Mouse (Mus musculus): ENCODE measurements around the gene 1110065P20Rik. TPM values are rescaled to one million over a fixed set of nuclear protein-coding genes. Genes with fewer than 3 reads are reported as not detected.

The 1110065P20Rik gene
- polyA plus RNA-seq, 1 experiment from 2014 or later, result 62.7 TPM

DNA sequence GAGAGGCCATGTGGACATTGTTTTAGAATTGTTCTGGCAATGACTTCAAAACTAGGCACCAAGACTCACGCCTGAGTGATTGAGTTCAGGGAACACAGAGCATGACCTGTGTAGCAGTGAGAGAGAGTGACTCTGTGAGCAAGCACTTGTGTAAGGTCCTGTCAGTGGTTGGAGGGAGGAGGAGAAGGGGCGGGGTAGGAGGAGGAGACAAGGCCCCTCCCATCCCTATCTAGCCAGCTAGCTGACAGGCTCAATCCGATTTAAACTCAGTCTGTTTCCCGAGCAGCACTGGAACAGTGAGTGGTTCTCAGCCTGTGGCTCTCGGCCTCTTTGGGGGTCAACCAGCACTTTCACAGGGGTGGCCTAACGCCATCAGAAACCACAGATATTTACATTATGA, 33.2 kb downstream of the 1110065P20Rik start:
- H3K4me2 ChIP-seq, result no peak overlapping the region
- TF ChIP-seq CTCF (IDR thresholded peaks at IDR 0.05; ENCODE audit: low read depth), result no peak
- no peak overlapping the region for H3K27ac ChIP-seq (ENCODE audit: low read depth)
- DNase-seq, result peak; percentile 42
- H3K9me3 ChIP-seq (ENCODE audit: low read depth, low read length), result no peaks in the 10 kb centered on the region
- H3K36me3 ChIP-seq (ENCODE audit: insufficient read depth), result peaks cover 28% of the 10 kb centered on the region
- H3K9ac ChIP-seq, result no peak overlapping the region
- no peaks in the 10 kb centered on the region for H3K27me3 ChIP-seq (ENCODE audit: insufficient read depth, low read length)
- no peak overlapping the region for H3K4me3 ChIP-seq (ENCODE audit: low read depth, low read length)
- H3K4me1 ChIP-seq (ENCODE audit: insufficient read depth), result no peaks in the 10 kb centered on the region
- peak; percentile 80 for ATAC-seq (ENCODE audit: insufficient read depth)
- WGBS, result 13% methylated on average over 6 of the region's 6 CpGs

DNA sequence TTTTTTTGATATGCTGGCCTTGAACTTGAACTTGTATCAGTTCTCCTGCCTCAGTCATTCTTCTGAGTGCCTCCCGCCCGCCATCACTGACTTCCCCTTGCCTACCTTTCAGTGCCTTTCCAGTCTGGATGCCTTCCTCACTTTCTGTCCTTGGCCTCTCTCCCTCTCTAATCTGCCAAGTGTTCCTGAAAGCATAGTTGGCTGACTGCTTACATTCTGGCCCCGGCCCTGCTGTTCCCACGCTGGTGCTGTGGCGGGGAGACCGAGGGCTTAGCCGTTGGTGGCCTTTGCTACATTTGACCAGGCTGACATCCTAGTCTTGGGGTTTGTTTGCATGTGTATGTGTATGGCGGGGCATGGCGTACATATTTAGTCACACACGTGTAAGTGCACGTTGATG, 35.1 kb downstream of the 1110065P20Rik start:
- Histone ChIP-seq H3K27me3 (ENCODE audit: insufficient read depth, low read length) (no peaks in the 10 kb centered on the region), H3K9ac (no peak overlapping the region), H3K4me1 (ENCODE audit: insufficient read depth) (no peaks in the 10 kb centered on the region), H3K4me3 (ENCODE audit: low read depth, low read length) (no peak overlapping the region), H3K36me3 (ENCODE audit: insufficient read depth) (peaks cover 17% of the 10 kb centered on the region), H3K9me3 (ENCODE audit: low read depth, low read length) (no peaks in the 10 kb centered on the region), H3K27ac (ENCODE audit: low read depth) (no peak overlapping the region), H3K4me2 (no peak overlapping the region)
- DNase-seq (no peak), ATAC-seq (ENCODE audit: insufficient read depth) (no peak)
- 89% methylated on average over 11 of the region's 11 CpGs for WGBS
- no peak for TF ChIP-seq CTCF (IDR thresholded peaks at IDR 0.05; ENCODE audit: low read depth)

DNA sequence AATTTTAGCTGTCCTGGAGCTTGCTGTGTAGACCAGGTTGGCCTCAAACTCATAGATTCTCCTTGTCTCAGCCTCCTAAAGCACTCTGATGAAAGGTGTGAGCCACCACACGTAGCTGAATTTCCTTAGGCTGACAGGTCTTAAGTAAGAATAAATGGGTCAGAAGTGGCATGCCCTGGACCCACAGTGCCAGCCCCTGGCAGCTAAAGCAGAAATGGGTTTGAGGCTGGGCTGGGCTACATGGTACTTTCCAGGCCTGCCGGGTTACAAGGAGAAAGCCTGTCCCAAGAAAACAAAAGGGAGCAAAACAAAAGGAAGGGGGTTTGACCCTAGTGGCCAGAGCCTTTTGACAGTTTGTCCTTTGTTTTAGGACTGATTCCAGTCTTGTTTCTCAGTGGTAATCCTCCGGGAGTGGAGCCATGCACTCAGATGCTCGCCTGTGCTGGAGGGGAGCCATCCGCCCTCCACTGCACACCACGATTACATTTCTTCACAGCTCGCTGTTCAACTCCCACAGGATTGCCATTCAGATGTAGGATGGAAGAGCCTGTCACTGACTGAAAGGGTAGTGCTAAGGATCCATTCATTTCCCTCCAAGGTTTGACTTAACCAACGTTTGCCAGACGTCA, 39.5 kb downstream of the 1110065P20Rik start:
- Histone ChIP-seq H3K9me3 (ENCODE audit: low read depth, low read length) (no peaks in the 10 kb centered on the region), H3K36me3 (ENCODE audit: insufficient read depth) (peaks cover 15% of the 10 kb centered on the region), H3K27ac (ENCODE audit: low read depth) (no peak overlapping the region), H3K4me3 (ENCODE audit: low read depth, low read length) (no peak overlapping the region), H3K9ac (no peak overlapping the region; the same call in 1 of the 2 replicates), H3K4me1 (ENCODE audit: insufficient read depth) (no peaks in the 10 kb centered on the region), H3K27me3 (ENCODE audit: insufficient read depth, low read length) (no peaks in the 10 kb centered on the region), H3K4me2 (no peak overlapping the region)
- no peak for DNase-seq
- no peak for TF ChIP-seq CTCF (IDR thresholded peaks at IDR 0.05; ENCODE audit: low read depth)
- 73% methylated on average over 9 of the region's 9 CpGs for WGBS
- ATAC-seq (ENCODE audit: insufficient read depth), result no peak

DNA sequence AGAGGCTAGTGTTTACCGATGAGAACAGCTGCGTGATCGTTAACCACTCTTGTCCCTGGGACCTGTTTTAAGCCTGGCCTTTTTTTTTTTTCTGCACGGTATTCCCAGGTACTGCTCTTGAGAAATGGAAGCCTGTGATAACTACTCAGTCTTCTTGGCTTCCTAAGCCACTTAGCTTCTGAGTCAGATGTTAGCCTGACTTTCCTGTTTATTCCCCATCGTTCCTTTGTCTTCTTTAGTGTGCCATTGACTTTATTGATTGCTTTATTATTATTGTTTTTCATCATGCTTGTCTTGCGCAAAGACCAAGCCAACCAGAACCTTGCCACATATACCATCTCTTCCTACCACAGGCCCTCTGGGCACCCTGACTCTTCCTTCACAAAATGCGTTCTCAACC, 40.9 kb downstream of the 1110065P20Rik start:
- DNase-seq (no peak), ATAC-seq (ENCODE audit: insufficient read depth) (no peak)
- H3K4me2 ChIP-seq, result no peak overlapping the region
- no peaks in the 10 kb centered on the region for H3K4me1 ChIP-seq (ENCODE audit: insufficient read depth)
- no peak overlapping the region for H3K4me3 ChIP-seq (ENCODE audit: low read depth, low read length)
- H3K9me3 ChIP-seq (ENCODE audit: low read depth, low read length), result no peaks in the 10 kb centered on the region
- 85% methylated on average over 7 of the region's 7 CpGs for WGBS
- TF ChIP-seq CTCF (IDR thresholded peaks at IDR 0.05; ENCODE audit: low read depth), result no peak
- H3K9ac ChIP-seq, result no peak overlapping the region
- H3K27ac ChIP-seq (ENCODE audit: low read depth), result no peak overlapping the region
- H3K27me3 ChIP-seq (ENCODE audit: insufficient read depth, low read length), result no peaks in the 10 kb centered on the region
- peaks cover 26% of the 10 kb centered on the region for H3K36me3 ChIP-seq (ENCODE audit: insufficient read depth)

DNA sequence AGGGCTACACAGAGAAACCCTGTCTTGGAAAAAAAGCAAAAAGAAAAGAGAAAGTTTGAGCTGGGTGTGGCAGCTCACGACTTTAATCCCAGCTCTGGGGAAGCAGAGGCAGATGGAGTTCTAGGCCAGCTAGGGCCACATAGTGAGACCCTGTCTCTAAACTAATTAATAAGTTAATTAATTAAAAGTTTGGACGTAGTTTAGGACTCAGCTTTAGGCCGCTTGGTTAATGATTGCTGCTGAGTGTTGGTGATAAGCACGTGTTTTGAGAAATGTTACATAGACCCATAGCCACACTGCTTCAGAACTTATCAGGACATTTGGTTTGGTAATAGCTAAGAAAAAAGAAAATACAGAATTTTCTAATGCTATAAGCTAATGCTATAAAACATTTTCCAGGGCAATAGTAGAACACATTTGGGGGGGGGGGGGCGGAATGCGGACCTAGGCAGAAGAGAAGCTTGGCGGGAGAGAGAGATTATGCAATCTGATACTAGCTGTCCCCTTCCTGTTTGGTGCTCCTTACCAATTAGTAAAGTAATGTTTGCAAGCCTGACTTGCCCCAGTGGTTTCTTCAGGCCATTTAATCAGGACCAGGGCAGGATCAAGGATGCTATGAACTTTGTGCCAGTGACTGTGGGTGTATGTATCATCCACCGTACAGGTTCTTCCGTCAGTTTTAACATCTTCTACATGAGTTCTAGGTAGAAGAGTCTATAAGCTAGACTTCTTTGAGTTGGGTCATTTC, 41.7 kb downstream of the 1110065P20Rik start:
- H3K27ac ChIP-seq (ENCODE audit: low read depth), result no peak overlapping the region
- no peak overlapping the region for H3K9ac ChIP-seq
- peaks cover 33% of the 10 kb centered on the region for H3K36me3 ChIP-seq (ENCODE audit: insufficient read depth)
- no peaks in the 10 kb centered on the region for H3K9me3 ChIP-seq (ENCODE audit: low read depth, low read length)
- H3K4me1 ChIP-seq (ENCODE audit: insufficient read depth), result no peaks in the 10 kb centered on the region
- DNase-seq (no peak), ATAC-seq (ENCODE audit: insufficient read depth) (no peak)
- no peaks in the 10 kb centered on the region for H3K27me3 ChIP-seq (ENCODE audit: insufficient read depth, low read length)
- H3K4me2 ChIP-seq, result no peak overlapping the region
- WGBS, result 73% methylated on average over 9 of the region's 9 CpGs
- no peak overlapping the region for H3K4me3 ChIP-seq (ENCODE audit: low read depth, low read length)
- no peak for TF ChIP-seq CTCF (IDR thresholded peaks at IDR 0.05; ENCODE audit: low read depth)

DNA sequence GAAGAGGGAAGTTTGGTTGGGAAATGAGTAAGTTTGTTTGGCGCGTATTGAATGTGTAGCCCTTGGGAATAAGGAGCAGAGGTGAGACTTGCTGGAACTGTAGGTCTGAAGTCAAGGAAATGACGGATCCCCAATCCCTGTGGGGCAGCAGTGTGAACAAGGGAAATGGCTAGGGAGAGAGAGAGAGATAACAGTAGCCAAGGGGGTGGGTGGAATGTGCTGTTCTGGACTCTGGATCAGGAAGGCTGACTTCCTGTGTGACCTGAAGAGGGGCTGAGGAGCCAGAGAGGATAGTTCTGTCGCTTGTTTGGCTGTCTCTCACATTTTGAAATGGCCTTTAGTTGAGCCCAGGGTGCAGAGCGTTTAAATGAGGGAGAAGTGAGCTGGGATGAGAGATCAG, 42.5 kb downstream of the 1110065P20Rik start:
- H3K4me2 ChIP-seq, result no peak overlapping the region
- DNase-seq (no peak), ATAC-seq (ENCODE audit: insufficient read depth) (no peak)
- H3K36me3 ChIP-seq (ENCODE audit: insufficient read depth), result peaks cover 33% of the 10 kb centered on the region
- no peaks in the 10 kb centered on the region for H3K4me1 ChIP-seq (ENCODE audit: insufficient read depth)
- WGBS, result 77% methylated on average over 5 of the region's 5 CpGs
- H3K9ac ChIP-seq, result no peak overlapping the region
- no peaks in the 10 kb centered on the region for H3K9me3 ChIP-seq (ENCODE audit: low read depth, low read length)
- TF ChIP-seq CTCF (IDR thresholded peaks at IDR 0.05; ENCODE audit: low read depth), result no peak
- H3K4me3 ChIP-seq (ENCODE audit: low read depth, low read length), result no peak overlapping the region
- H3K27me3 ChIP-seq (ENCODE audit: insufficient read depth, low read length), result no peaks in the 10 kb centered on the region
- no peak overlapping the region for H3K27ac ChIP-seq (ENCODE audit: low read depth)

DNA sequence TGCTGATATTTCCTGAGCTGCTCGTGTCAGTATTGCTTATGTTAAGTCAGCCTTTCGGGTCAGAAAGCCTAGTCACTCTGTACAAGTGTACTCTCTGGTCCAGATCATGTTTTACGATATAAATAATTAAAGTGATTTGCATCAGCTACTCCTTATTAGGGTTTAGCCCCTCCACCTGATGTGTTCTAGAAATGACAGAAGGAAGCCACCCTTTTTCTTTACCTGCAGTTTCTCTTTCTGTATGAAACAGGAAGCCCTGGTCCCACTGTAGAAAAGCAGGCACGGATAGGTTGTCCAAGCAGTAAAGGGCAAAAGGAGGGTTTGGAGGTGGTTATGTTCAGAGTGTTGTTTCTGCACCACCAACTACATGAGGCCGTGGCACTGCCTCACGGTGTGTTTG, 47.6 kb downstream of the 1110065P20Rik start:
- no peaks in the 10 kb centered on the region for H3K4me1 ChIP-seq (ENCODE audit: insufficient read depth)
- no peaks in the 10 kb centered on the region for H3K27me3 ChIP-seq (ENCODE audit: insufficient read depth, low read length)
- WGBS, result 70% methylated on average over 6 of the region's 6 CpGs
- DNase-seq (no peak), ATAC-seq (ENCODE audit: insufficient read depth) (no peak)
- no peak overlapping the region for H3K27ac ChIP-seq (ENCODE audit: low read depth)
- peak overlapping the region; percentile 88 for H3K4me3 ChIP-seq (ENCODE audit: low read depth, low read length)
- H3K4me2 ChIP-seq, result peak overlapping the region; percentile 77
- H3K36me3 ChIP-seq (ENCODE audit: insufficient read depth), result peaks cover 42% of the 10 kb centered on the region
- H3K9ac ChIP-seq, result peak overlapping the region; percentile 81; the same call in 1 of the 2 replicates
- H3K9me3 ChIP-seq (ENCODE audit: low read depth, low read length), result no peaks in the 10 kb centered on the region
- TF ChIP-seq CTCF (IDR thresholded peaks at IDR 0.05; ENCODE audit: low read depth), result no peak
